Mouse (Mus musculus): ENCODE measurements at regions not wholly inside any gene's neighbourhood (a gene's known extent, or its start where the extent isn't known, plus 50 kb on each side); places are given as distances from the start of the nearest gene placed in this dataset.

GRCm38 (mm10) chr15:87170890-87171289, 373.2 kb upstream of the Fam19a5 start:
- 88% methylated on average over 4 of the region's 4 CpGs for WGBS
- Histone ChIP-seq H3K9ac (ENCODE audit: low read length) (no peak overlapping the region), H3K4me2 (ENCODE audit: low read depth, low read length, severe bottlenecking) (no peak overlapping the region), H3K4me1 (replicated peaks; ENCODE audit: control insufficient read depth, insufficient read depth, low read length) (no peaks in the 10 kb centered on the region), H3K9me3 (ENCODE audit: control insufficient read depth, low read length) (no peaks in the 10 kb centered on the region), H3K36me3 (ENCODE audit: control insufficient read depth, insufficient read depth, low read length) (no peaks in the 10 kb centered on the region), H3K27me3 (ENCODE audit: control insufficient read depth, insufficient read depth, low read length) (no peaks in the 10 kb centered on the region), H3K4me3 (ENCODE audit: low read depth, low read length) (no peak overlapping the region), H3K27ac (ENCODE audit: low read depth, low read length) (no peak overlapping the region)
- DNase-seq (ENCODE audit: low spot score) (no peak), ATAC-seq (replicated peaks; ENCODE audit: low FRiP score) (no peak)

DNA sequence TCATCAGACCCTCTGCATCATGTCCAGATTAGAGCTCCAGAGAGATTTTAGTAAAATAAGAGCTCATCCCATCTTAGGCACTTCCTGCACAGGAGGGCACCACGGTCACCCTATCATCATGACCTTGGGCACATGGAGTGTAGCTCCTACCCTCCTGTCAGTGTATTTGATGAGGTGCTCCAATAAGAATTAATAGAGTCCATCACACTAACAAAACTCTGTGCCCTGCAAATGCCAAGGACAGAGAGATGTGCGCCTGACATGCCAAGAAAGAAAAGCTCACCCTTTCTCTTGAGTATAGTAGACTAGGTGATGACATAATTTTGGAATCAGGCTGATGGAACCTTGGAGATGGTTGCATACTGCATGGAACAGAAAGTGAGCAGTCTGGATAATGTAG, 371.0 kb upstream of the Fam19a5 start:
- no peaks in the 10 kb centered on the region for H3K27me3 ChIP-seq (ENCODE audit: control insufficient read depth, insufficient read depth, low read length)
- no peaks in the 10 kb centered on the region for H3K36me3 ChIP-seq (ENCODE audit: control insufficient read depth, insufficient read depth, low read length)
- 91% methylated on average over 2 of the region's 2 CpGs for WGBS
- H3K9ac ChIP-seq (ENCODE audit: low read length), result no peak overlapping the region
- no peak overlapping the region for H3K27ac ChIP-seq (ENCODE audit: low read depth, low read length)
- H3K4me2 ChIP-seq (ENCODE audit: low read depth, low read length, severe bottlenecking), result no peak overlapping the region
- no peak for DNase-seq (ENCODE audit: low spot score)
- no peaks in the 10 kb centered on the region for H3K9me3 ChIP-seq (ENCODE audit: control insufficient read depth, low read length)
- no peak overlapping the region for H3K4me3 ChIP-seq (ENCODE audit: low read depth, low read length)
- H3K4me1 ChIP-seq (replicated peaks; ENCODE audit: control insufficient read depth, insufficient read depth, low read length), result no peaks in the 10 kb centered on the region
- no peak for ATAC-seq (replicated peaks; ENCODE audit: low FRiP score)

GRCm38 (mm10) chr15:87178646-87179045, 365.5 kb upstream of the Fam19a5 start:
- H3K9ac ChIP-seq (ENCODE audit: low read length), result no peak overlapping the region
- ATAC-seq (replicated peaks; ENCODE audit: low FRiP score) (no peak), DNase-seq (ENCODE audit: low spot score) (no peak)
- H3K4me1 ChIP-seq (replicated peaks; ENCODE audit: control insufficient read depth, insufficient read depth, low read length), result no peaks in the 10 kb centered on the region
- H3K4me3 ChIP-seq (ENCODE audit: low read depth, low read length), result no peak overlapping the region
- no peak overlapping the region for H3K4me2 ChIP-seq (ENCODE audit: low read depth, low read length, severe bottlenecking)
- 89% methylated on average over 7 of the region's 7 CpGs for WGBS
- H3K9me3 ChIP-seq (ENCODE audit: control insufficient read depth, low read length), result no peaks in the 10 kb centered on the region
- no peaks in the 10 kb centered on the region for H3K27me3 ChIP-seq (ENCODE audit: control insufficient read depth, insufficient read depth, low read length)
- H3K36me3 ChIP-seq (ENCODE audit: control insufficient read depth, insufficient read depth, low read length), result no peaks in the 10 kb centered on the region
- H3K27ac ChIP-seq (ENCODE audit: low read depth, low read length), result no peak overlapping the region

DNA sequence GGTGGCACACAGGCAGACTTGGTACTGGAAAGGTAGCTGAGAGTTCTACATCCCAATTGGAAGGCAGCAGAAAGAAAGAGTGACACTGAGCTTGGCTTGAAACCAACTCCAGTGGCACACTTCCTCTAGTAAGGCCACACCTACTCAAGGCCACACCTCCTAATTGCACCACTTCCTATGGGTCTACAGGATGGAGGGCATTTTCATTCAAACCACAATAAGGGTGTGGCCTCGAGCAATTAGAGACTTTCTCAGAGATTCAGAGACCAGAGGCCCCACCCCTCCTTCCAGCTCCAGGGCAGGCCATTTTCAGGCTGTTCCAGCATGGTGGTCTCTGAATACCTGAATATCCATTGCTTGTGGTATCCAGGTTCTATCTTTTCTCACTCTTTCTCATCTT, 363.3 kb upstream of the Fam19a5 start:
- Histone ChIP-seq H3K27me3 (ENCODE audit: control insufficient read depth, insufficient read depth, low read length) (no peaks in the 10 kb centered on the region), H3K9me3 (ENCODE audit: control insufficient read depth, low read length) (no peaks in the 10 kb centered on the region), H3K4me2 (ENCODE audit: low read depth, low read length, severe bottlenecking) (no peak overlapping the region), H3K9ac (ENCODE audit: low read length) (no peak overlapping the region), H3K4me1 (replicated peaks; ENCODE audit: control insufficient read depth, insufficient read depth, low read length) (no peaks in the 10 kb centered on the region), H3K36me3 (ENCODE audit: control insufficient read depth, insufficient read depth, low read length) (no peaks in the 10 kb centered on the region), H3K4me3 (ENCODE audit: low read depth, low read length) (no peak overlapping the region), H3K27ac (ENCODE audit: low read depth, low read length) (no peak overlapping the region)
- 73% methylated on average over 1 of the region's 1 CpGs for WGBS
- ATAC-seq (replicated peaks; ENCODE audit: low FRiP score) (no peak), DNase-seq (ENCODE audit: low spot score) (no peak)

GRCm38 (mm10) chr15:87184248-87184647, 359.9 kb upstream of the Fam19a5 start:
- ATAC-seq (replicated peaks; ENCODE audit: low FRiP score) (no peak), DNase-seq (ENCODE audit: low spot score) (no peak)
- H3K9me3 ChIP-seq (ENCODE audit: control insufficient read depth, low read length), result no peaks in the 10 kb centered on the region
- no peaks in the 10 kb centered on the region for H3K4me1 ChIP-seq (replicated peaks; ENCODE audit: control insufficient read depth, insufficient read depth, low read length)
- 84% methylated on average over 7 of the region's 7 CpGs for WGBS
- no peaks in the 10 kb centered on the region for H3K36me3 ChIP-seq (ENCODE audit: control insufficient read depth, insufficient read depth, low read length)
- H3K4me2 ChIP-seq (ENCODE audit: low read depth, low read length, severe bottlenecking), result no peak overlapping the region
- H3K9ac ChIP-seq (ENCODE audit: low read length), result no peak overlapping the region
- H3K27ac ChIP-seq (ENCODE audit: low read depth, low read length), result no peak overlapping the region
- H3K27me3 ChIP-seq (ENCODE audit: control insufficient read depth, insufficient read depth, low read length), result no peaks in the 10 kb centered on the region
- no peak overlapping the region for H3K4me3 ChIP-seq (ENCODE audit: low read depth, low read length)

GRCm38 (mm10) chr15:87188816-87189455, 355.2 kb upstream of the Fam19a5 start:
- H3K36me3 ChIP-seq (ENCODE audit: control insufficient read depth, insufficient read depth, low read length), result no peaks in the 10 kb centered on the region
- no peaks in the 10 kb centered on the region for H3K4me1 ChIP-seq (replicated peaks; ENCODE audit: control insufficient read depth, insufficient read depth, low read length)
- no peak for DNase-seq (ENCODE audit: low spot score)
- no peaks in the 10 kb centered on the region; the same call in 1 of the 2 replicates for H3K9me3 ChIP-seq (ENCODE audit: control insufficient read depth, low read length)
- no peak for ATAC-seq (replicated peaks; ENCODE audit: low FRiP score)
- H3K9ac ChIP-seq (ENCODE audit: low read length), result no peak overlapping the region
- H3K27ac ChIP-seq (ENCODE audit: low read depth, low read length), result no peak overlapping the region
- H3K27me3 ChIP-seq (ENCODE audit: control insufficient read depth, insufficient read depth, low read length), result no peaks in the 10 kb centered on the region
- no peak overlapping the region for H3K4me3 ChIP-seq (ENCODE audit: low read depth, low read length)
- WGBS, result 67% methylated on average over 9 of the region's 9 CpGs
- H3K4me2 ChIP-seq (ENCODE audit: low read depth, low read length, severe bottlenecking), result no peak overlapping the region

GRCm38 (mm10) chr15:87191901-87192300, 352.2 kb upstream of the Fam19a5 start:
- WGBS, result 71% methylated on average over 4 of the region's 4 CpGs
- H3K4me3 ChIP-seq (ENCODE audit: low read depth, low read length), result no peak overlapping the region
- H3K27ac ChIP-seq (ENCODE audit: low read depth, low read length), result no peak overlapping the region
- H3K4me1 ChIP-seq (replicated peaks; ENCODE audit: control insufficient read depth, insufficient read depth, low read length), result 0 out of 2 replicates have a peak, but pooled peaks cover 2% of the 10 kb centered on the region
- ATAC-seq (replicated peaks; ENCODE audit: low FRiP score), result no peak
- peak; percentile 30 for DNase-seq (ENCODE audit: low spot score)
- no peaks in the 10 kb centered on the region for H3K27me3 ChIP-seq (ENCODE audit: control insufficient read depth, insufficient read depth, low read length)
- no peak overlapping the region for H3K4me2 ChIP-seq (ENCODE audit: low read depth, low read length, severe bottlenecking)
- no peaks in the 10 kb centered on the region; the same call in 1 of the 2 replicates for H3K9me3 ChIP-seq (ENCODE audit: control insufficient read depth, low read length)
- no peak overlapping the region for H3K9ac ChIP-seq (ENCODE audit: low read length)
- H3K36me3 ChIP-seq (ENCODE audit: control insufficient read depth, insufficient read depth, low read length), result no peaks in the 10 kb centered on the region

DNA sequence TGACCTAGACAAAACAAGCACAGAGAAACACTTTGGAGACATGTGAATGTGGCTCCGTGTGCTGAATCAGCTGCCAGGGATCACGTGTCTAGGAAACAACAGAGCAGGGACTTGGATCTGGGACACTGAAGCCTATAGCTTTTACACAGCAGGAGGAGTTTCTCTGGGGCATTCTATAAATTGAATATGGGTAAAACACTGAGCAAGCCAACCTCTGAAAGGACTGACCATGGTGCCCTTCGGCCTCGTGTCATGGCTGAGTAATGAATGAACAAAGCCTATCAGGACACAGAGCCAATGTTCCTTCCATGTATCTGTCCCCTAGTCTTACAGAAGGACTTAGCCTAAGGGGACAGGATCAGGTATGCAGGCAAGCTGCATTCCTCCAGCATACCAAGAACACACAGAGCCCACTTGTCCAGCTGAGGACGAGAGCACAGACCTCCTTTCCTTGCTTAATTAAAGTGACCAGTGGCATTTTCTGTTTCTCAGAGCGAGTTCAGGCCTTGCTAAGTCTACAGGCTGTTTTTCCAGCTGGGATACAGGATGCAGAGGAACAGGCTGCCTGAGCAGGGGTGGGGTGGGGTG, 347.7 kb upstream of the Fam19a5 start:
- H3K27ac ChIP-seq (ENCODE audit: low read depth, low read length), result no peak overlapping the region
- peaks cover 4% of the 10 kb centered on the region; the same call in 1 of the 2 replicates for H3K4me1 ChIP-seq (replicated peaks; ENCODE audit: control insufficient read depth, insufficient read depth, low read length)
- 48% methylated on average over 6 of the region's 6 CpGs for WGBS
- DNase-seq (ENCODE audit: low spot score) (no peak), ATAC-seq (replicated peaks; ENCODE audit: low FRiP score) (no peak)
- no peaks in the 10 kb centered on the region for H3K27me3 ChIP-seq (ENCODE audit: control insufficient read depth, insufficient read depth, low read length)
- H3K36me3 ChIP-seq (ENCODE audit: control insufficient read depth, insufficient read depth, low read length), result no peaks in the 10 kb centered on the region
- no peak overlapping the region for H3K4me3 ChIP-seq (ENCODE audit: low read depth, low read length)
- no peak overlapping the region for H3K9ac ChIP-seq (ENCODE audit: low read length)
- H3K4me2 ChIP-seq (ENCODE audit: low read depth, low read length, severe bottlenecking), result no peak overlapping the region
- no peaks in the 10 kb centered on the region; the same call in 1 of the 2 replicates for H3K9me3 ChIP-seq (ENCODE audit: control insufficient read depth, low read length)

DNA sequence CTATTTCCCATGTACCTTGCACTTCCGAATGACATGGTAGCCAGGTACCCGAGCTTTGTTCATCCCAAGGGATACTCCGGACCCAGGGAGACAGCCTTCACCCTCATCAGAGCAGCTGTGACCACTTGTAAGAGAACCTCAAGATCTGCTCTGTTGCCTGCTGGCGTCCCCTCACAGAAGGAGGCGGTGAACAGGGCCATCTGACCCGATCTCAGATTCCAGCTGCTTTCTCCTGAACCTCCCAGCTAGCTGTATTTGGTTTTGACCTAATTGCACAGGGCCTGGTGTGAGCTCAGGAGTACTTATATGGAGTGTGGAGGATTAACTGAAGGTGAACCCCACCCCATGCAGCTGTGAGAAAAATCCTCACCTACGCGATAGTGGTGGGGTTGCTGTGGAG, 344.5 kb upstream of the Fam19a5 start:
- 88% methylated on average over 8 of the region's 8 CpGs for WGBS
- Histone ChIP-seq H3K27ac (ENCODE audit: low read depth, low read length) (no peak overlapping the region), H3K4me3 (ENCODE audit: low read depth, low read length) (no peak overlapping the region), H3K4me1 (replicated peaks; ENCODE audit: control insufficient read depth, insufficient read depth, low read length) (peaks cover 4% of the 10 kb centered on the region; the same call in 1 of the 2 replicates), H3K9me3 (ENCODE audit: control insufficient read depth, low read length) (no peaks in the 10 kb centered on the region), H3K4me2 (ENCODE audit: low read depth, low read length, severe bottlenecking) (no peak overlapping the region), H3K36me3 (ENCODE audit: control insufficient read depth, insufficient read depth, low read length) (no peaks in the 10 kb centered on the region), H3K9ac (ENCODE audit: low read length) (no peak overlapping the region), H3K27me3 (ENCODE audit: control insufficient read depth, insufficient read depth, low read length) (no peaks in the 10 kb centered on the region)
- ATAC-seq (replicated peaks; ENCODE audit: low FRiP score), result no peak
- DNase-seq (ENCODE audit: low spot score), result no peak
